Mouse (Mus musculus): Measurements from ENCODE around the gene Ogg1.
"Not testable (repeated sequence)": the region's sequence is repeated elsewhere in the genome, so short reads cannot be mapped to it uniquely, and the experiment has no call there.

The Ogg1 gene

DNA sequence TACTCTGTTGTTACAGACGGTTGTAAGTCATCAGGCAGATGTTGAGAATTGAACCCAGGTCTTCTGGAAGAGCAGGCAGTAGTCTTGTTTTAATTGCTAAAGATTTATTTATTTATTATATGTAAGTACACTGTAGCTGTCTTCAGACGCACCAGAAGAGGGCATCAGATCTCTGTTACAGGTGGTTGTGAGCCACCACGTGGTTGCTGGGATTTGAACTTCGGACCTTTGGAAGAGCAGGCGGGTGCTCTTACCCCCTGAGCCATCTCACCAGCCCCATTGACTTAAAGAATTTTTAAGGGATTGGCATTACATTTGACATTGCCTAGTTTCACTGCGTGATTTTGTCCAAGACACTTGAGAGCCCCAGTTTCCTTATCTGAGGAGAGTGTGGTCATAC is 6.0 kb downstream of the Ogg1 start:
- DNase-seq = not testable (repeated sequence)

DNA sequence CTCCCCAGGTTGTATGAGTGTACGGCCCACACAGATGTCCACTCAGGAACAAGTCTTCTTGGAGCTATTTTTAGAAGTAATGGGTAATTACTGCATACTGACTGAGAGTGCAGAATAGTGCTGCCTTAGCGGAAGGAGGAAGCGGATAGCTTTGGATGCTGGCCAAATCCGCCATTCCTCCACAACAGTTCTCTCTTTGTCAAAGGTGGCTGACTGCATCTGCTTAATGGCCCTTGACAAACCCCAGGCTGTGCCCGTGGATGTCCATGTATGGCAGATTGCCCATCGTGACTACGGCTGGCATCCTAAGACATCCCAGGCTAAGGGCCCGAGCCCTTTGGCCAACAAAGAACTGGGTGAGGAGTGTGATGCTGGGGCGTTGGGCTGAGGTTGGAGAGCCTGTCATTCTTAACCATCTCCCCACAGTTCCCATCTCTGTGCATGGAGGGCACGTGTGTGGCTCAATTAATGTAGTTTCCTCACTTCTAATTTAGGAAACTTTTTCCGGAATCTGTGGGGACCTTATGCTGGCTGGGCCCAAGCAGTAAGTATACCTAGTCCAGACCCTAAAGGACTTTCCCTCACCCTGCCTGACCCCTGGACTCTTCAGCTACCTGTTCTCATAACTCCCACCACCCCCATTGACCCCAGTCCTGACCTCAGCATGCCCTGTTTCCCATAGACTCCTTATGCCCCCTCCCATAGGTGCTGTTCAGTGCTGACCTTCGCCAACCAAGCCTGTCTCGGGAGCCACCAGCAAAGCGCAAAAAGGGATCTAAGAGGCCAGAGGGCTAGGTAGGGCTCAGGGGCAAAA is 6.6 kb downstream of the Ogg1 start:
- DNase-seq = peak; percentile 45 to 67

DNA sequence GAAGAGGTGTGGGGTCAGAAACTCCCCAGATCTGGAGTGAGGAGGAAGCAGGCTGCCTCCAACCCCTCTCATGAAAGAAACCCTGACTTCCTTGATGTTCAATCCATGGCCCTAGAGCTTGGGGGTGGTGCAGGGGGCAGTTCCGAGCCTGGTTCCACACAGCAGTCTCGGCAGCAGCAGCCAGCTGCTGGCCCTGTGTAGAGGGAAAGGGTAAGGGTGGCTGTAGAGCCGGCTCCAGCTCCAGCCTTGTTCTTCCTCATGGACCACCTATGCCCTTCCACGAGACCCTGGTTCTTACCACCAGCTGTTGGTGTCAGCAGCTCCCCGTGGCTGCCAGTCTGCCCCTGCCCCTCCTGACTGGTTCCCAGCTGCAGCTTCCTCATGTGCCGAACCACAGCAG is 7.4 kb downstream of the Ogg1 start:
- DNase-seq = no peak

DNA sequence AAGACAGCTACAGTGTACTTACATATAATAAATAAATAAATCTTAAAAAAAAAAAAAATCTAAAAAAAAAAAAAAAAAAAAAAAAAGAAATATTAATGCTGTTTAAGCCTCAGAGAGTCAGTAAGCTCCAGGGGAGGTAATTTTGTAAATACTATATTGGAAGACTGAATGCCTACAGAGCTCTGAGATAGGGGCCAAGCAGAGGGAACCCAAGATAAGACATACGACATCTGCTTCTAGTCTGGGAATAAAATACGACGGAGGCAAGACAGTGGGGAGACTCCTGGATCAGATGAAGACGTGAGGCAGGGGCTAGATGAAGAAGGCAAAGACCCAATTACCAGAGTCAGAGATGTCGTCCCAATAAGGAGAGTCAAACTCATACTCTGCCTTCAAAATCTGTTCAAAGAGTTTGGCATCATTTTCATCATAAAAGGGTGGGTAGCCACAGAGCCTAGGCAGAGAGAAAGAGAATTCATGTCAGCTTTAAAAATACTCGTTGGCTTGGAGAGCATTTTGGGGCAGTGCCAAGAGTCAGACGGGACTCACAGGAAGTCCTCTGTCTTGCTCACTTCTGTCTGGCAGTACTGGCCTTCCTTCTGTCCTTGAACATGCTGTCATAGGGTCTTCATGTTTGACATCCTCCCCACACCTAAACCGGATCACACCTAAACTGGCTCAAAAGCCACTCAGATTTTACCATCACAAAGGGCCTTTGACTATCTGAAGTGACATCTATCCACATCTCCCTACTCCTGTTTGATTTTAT is 10.3 kb downstream of the Ogg1 start:
- no peak for DNase-seq

DNA sequence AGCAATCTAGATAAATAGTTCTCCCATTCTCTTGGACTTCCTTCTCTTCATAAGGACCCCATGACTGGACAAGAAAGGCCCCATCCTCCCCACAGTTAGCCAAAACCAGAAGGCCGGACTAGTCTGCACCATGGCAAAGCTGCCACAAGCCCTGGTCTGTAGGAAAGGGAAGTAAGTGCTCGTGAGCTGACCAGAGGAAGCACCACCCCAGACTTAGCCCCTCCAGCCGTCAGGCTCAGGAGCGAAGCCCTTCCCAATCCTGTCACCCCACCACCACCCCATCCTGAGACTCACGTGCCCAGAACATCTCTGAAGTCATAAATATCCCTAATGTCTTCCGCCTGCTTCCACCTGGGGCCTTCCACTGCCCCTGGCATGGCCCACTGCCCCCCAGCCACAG is 14.8 kb downstream of the Ogg1 start:
- DNase-seq = no peak

DNA sequence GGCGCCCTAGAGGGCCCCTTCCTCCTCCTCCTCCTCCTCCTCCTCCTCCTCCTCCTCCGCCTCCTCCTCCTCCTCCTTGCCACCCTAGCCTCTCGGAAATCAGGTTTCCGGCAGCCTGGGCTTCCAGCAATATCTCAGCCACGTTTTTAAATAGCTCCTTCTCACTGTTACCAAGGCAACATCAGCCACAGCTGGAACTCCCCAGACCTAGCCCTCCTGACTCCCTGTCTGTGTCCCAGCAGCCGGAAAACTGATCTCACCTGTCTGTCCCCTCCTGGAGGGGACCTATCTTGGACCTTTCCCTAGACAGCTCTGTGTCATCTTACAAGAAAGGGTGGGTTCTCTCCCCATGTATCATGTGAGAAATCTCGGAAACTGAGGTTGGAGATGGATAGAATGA is 15.5 kb downstream of the Ogg1 start:
- no peak for DNase-seq

DNA sequence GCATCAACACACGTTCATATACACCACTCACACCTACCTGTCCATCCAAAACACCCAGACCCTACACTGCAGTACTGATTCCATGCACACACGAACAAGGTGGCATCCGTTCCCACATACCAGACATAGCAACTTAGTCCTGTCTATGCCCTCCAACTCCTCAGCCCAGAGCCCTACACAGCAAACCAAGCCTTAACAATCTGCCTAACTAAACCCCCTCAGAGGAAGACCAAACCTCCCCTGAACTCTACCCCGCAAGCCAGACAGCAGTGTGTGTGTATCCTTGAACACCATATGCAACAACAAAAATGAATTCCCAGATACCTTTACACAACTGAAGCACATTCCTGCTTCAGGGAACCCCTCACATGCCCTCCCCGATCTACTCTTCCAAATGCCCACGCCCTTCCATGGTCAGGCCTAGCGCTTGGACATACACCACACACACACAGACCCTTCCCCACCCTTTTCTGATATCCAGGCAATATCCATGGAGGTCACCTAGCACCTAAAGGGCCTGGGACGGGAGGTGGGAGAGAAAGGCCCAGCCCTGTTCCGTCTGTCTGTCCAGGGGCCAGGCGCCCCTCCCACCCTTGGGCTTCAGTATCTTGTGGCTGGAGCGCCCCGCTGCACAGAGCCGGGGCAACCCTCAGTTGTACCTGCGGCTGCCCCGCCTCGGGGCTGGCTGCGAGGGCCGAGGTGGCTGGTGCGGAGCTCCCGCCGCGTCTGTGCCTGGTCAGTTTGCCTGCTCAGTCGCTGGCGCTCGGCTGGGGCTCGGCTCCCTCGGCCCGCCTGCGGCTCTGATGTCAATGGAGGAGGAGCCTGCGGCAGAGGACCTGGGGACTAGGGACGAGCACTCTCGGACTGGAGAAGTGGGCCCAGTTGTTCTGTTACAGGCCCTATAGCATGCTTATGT is 16.7 kb downstream of the Ogg1 start, which contains the start of gene Camk1:
Gene Camk1 (minus strand): TSS at position 808 of the 916 bp plus-strand sequence.
- peak; percentile 62 to 75 for DNase-seq

DNA sequence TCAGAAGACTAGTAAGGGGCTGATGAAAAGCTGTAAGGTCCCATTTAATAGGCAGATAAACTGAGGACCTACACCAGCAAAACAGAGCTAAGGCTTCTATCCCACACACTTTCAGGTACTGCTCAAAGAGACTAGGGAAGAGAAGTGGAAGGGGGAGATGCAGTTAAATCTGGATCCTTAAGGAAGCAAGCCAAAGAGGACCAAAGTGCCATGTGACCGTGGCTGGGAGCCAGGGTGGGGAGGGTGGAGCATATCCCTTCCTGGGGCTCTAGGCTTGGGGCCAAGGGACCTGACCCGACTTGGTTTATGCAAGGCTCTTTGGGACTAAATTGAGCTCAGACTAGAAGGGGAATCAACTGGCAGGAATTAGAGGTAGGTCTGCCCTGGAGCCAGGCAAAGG is 17.5 kb downstream of the Ogg1 start:
- peak; percentile 56 to 75 for DNase-seq

DNA sequence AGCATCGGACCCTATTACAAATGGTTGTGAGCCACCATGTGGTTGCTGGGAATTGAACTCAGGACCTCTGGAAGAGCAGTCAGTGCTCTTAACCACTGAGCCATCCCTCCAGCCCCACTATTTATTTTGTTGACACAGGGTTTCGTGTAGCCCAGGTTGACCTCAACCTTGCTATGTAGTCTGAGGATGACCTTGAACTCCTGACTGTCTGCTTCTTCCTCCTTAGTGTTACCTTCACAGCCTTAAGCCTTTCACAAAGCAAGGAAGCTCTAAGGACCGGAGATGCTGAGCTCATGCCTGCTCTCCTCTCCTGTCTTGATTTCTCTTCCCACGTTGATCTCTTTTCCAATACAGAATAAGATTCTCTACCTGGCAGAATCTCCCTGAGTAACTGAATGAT is 20.1 kb downstream of the Ogg1 start:
- no peak for DNase-seq

DNA sequence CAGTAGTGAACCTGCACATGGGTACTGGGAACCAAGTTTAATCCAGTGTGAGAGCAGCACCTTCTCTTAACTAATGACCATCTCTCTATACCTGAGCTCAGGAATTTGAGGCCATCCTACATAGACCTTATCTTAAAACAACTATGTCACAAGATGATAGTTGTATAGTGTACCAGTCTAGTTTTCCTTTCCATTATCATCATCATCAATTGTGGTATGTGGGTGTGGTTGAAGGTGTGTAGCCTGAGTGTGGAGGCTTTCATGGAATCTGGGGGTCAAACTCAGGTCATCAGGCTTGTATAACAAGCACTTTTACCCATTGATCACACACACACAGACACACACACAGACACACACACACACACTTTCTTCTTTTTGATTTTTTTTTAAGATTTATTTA is 23.8 kb downstream of the Ogg1 start:
- DNase-seq = no peak

DNA sequence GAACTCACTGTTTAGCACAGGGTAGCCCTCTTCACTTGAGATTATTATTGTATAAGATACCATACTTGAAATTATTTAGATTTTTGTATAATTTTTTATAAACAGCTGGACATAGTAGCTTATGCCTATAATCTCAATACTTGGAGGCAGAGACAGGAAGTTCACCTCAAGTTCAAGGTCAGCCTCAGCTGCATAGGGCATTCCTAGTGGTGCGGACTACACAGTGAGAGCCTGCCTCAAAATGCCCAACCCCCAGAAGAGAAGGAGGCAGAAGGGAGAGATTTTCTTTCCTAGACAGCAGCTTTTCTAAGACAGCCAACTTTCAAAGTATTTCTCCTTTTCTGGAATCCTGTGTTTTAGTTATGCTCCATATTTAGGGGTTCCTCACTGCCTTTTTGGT is 24.4 kb downstream of the Ogg1 start:
- no peak for DNase-seq

DNA sequence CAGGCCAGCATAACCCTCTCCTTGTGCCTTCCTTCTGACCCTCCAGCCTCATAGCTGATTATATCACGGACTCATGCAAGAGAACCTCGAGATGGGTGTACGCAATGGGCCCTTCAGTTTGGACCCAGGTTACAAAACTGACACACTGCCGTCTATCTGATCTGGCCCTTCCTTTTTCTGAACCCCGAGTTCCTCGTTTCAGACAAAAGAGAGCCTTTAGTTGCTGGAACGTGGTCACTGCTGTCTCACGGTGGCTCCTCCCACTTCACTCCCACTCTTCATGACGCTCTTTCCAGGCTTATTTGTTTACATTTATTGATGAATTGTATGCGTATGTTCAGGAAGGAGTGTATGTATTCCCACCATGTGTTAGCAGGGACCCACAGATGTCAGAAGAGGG is 24.9 kb downstream of the Ogg1 start:
- no peak for DNase-seq

DNA sequence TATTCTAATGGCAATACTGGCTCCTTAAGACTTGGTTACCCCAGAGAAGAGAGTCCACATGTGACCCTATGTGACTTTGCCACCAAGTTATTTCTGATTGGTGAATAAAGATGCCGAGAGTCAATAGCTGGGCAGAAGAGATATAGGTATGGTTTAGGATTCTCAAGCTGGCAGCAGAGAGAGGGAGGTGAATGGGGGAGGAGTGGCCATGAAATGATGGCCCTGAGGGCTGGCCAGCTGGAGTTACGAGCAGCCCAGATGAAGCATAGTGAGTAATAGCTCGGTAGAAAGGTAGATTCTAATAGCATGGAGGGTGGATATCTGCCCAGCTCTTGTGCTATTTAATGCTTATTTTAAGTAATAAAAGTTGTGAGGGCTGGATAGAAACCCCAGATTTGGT is 26.0 kb downstream of the Ogg1 start:
- no peak for DNase-seq

DNA sequence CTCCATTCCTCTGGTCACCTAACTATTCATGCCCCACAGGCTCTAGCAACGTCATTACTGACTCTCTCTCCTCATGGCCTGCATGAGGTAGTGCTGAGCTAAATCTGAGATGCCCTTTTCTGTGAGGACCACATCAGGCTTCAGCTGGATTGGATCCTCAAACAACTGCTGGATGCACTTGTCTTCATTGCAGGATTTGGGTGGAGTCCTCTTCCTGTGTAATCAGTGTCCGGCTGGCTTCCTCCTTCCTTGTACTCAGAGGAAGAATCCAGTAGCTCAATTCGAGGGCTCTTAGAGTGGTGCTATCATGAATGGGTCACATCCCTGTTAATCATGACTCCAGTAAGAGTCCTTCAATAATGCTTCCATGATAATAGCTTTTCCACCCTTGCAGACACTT is 26.9 kb downstream of the Ogg1 start:
- DNase-seq = no peak

DNA sequence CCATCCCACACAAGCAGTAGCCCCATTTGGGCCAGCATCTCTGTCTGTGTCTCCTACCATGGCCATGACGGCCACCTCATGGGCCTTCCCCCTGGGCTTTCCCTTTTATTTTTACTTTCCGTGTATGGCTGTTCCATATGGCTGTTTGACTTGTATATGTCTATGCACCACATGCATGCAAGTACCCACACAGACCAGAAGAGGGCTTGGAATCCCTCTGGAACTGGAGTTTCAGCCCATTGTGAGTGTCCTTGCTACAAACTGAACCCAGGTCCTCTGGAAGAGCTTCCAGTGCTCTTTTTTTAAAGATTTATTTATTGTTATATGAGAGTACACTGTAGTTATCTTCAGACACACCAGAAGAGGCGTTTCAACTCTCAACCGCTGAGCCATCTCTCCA is 34.7 kb downstream of the Ogg1 start:
- no peak for DNase-seq

DNA sequence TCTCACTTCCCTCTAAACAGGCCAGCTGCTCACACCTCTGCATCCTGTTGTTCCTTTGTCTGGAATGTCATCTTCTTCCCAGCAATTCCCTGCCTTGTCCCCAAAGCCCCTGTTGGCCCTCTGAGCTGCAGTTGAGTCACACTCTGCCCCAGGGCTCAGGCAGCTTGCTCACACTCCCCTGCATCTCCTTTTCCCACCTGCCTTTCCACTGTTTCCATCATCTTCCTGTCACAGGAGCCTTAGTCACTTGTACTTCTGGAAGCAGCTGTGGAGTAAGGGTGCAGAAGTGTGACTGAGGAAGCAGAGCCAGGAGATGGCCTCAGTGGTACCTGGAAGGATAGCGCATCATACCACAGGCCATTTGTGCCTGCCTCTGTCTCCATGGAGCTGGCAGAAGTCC is 35.5 kb downstream of the Ogg1 start:
- no peak for DNase-seq

DNA sequence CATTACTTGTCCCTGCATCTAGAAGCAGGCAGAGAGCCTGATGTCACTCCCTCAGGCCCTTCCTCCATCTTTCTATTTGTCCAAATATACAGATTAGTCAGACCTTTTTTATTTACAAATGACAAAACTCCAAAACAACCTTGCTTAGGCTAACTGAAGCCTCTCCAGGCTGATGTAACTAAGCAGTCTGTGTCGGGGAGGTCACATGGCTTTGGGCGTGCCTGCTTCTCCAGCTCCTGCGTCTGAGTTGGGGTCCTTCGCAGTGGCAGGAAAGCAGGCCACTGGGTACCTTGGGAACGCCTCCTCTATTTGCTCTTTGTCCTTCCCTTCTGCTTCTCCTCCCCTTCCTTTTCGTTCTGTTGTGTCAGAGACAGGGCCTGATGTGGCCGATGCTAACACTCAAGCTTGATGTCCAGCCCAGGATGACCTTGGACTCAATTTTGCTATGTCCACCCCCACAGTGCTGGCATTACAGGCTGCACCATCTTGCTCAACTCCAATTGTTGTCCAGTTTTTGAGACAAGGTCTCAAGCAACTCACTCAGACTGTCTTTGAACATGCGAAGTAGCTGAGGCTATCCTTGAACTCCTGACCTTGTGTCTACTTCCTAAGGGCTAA is 37.9 kb downstream of the Ogg1 start:
- DNase-seq = no peak

DNA sequence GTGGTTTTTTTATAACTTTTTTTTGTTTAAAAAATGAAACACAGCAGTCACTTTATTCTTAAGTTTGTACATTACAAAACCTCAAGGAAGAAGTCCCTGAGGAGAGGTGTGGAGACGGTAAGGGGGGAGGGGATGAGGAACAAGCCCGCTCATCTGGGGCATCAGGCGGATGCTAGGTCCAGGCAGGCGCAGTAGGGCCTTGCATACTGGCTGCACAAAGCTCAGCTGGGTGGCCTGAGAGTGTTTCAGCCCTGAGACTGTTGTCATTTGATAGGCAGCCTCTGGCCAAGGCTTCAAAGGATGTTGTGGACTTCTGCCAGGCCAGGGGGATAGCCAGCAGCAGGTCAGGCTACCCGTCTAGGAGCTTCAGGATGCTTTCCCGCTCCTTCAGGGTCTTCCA is 39.9 kb downstream of the Ogg1 start:
- no peak for DNase-seq

DNA sequence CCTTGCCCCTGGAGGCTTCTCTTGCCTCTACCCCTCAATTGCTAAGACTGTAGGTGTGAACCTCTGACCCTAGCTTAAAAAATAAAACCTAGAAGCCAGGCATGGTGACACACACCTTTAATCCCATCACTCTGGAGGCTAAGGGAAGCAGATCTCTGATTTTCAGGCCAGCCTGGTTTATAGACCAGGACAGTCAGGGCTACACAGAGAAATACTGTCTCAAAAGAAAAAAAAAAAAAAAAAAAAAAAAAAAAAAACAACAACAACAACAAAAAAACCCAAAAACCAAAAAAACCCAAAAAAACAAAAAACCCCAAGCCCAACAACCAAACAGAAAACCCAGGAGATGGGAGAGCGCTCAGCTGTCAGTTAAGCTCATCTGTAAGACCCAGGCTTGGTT is 40.8 kb downstream of the Ogg1 start:
- no peak for DNase-seq

DNA sequence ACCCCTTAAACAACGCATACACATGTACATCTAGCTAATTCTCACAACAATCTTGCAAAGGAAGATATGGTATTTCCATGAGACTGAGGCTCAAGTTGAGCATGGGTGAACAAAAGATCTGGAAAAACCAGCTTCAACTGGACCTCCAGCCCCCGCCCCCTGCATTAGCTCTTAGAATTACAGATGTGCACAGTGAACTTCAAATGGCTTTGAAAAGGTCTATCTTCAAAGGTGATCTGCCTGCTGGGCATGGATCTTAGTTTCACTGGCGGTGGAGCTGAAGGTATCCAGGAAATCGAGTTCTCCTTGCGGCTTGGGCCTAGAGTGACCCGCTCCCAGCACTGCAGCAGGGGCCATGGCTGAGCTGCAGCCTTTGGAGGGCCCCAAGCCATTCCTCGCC is 41.4 kb downstream of the Ogg1 start:
- DNase-seq = no peak

DNA sequence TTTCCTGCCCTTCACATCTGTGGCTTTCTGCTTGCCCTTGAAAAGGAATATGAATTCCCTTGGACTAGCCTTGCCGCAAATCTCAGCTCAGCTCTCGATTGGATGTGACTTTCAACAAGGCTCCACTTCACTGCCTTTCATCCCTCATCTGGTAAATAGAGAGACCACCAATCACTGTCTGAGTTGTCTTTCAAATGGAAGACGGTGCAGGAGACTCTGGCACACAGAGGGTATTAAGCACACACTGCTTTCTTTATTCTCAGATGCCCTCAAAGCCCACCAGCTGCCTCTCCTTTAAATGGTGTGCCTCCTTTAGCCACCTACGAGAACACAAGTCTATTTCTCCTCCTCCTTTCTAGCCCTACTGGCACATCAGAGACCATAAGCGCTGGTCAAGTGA is 41.8 kb downstream of the Ogg1 start:
- no peak for DNase-seq

DNA sequence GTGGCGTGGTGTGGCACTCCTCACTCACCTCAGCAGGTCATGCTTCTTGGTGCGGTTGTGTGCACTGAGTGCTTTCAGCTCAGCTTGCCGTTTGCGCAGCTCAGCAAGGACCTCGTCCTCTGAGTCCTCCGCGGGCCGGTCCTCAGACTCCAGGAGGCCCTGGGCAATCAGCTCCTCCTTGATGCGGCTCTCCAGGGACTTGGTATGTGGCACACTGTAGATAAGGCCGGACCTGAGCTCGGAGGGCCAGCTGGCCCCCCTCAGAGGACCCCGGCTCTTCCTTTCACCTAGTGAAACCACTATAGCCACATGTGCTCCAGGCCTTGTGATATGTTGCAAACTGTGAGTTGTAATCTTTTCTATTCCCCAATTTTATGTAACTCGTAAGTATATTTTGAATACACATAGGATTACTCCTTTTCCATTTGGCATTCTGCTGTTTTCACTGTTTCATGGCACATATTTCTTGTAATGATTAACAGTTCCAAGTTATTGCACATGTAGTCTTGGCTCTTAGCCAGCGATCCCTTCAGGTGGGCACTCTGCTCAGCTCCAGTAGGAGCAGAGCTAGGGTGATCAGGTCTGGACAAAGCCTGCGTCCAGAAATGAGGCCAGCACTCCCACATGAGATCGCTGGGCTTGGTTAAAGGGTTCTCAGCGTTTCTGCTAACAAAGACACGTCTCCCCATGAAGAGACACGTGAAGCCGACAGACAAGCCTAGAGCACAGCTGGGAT is 43.6 kb downstream of the Ogg1 start:
- no peak for DNase-seq
